Mouse (Mus musculus): ENCODE measurements around the gene Pou2f3.

Gene Pou2f3

DNA sequence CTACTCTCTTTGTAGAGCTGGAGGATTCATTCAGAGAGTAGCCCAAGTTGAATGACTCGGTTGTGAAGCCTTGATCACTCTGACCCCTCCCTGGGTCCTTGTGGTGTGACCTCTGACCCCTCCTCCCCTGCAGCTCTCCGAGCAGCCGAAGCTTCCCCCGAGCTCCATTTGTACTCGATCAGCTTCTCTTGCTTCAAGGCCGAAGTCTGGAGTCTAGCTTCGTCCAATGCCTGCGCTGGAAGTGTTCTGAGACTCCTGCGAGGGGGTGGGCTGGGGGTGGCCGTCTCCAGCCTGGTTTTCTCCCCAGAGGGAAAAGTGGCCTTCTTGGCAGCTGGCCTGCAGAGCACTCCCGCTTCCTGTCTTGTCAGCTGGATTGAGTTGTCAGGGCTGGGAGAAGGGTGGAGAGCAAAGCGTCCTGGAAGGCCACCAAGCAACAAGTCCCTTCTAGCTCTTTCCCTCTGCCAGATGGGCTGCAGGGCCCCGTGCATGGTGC, at the start of gene Pou2f3:
Gene Pou2f3, minus strand, starts transcription at position 180 of the 493 bp plus-strand sequence.
- no peak for DNase-seq (ENCODE audit: low spot score)

DNA sequence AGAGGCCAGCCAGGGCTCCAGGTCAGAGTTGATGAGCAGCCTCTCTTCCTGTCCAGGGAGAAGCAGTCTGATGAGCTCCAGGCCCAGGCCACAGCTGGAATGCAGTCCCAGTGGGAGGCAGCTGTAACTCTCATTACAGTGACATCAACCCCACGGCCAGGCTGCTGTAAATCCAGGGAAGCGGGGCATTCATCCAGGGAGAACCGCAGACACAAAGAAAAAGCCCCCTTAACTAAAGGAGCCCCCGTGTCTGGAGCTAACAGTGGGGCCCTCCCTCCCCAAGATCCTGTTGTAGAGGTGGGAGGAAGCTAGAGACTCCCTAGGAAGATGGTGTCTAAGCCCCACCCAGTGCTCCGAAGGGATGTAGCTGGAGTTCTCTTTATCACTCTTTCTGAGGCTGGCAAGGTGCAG, 43.1 kb upstream of the Pou2f3 start:
- no peak for DNase-seq (ENCODE audit: low spot score)

DNA sequence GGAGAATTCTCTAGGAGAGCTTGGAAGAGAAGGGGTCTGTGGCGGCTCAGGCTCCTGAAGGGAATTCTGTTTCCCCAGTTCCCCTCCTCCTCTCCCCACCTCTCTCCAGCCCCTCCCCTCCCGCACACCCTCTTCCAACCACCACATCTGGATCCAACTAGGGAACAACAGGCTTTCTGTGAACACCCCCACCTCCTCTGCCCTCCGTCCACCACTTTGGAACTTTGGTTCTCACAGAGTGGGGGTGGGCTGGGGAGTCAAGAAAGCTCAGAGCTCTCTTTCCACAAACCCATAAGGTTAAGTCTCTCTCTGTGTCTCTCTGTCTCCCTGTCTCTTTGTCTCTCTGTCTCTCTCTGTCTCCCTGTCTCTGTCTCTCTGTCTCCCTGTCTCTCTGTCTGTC, 42.6 kb upstream of the Pou2f3 start:
- DNase-seq (ENCODE audit: low spot score), result no peak

DNA sequence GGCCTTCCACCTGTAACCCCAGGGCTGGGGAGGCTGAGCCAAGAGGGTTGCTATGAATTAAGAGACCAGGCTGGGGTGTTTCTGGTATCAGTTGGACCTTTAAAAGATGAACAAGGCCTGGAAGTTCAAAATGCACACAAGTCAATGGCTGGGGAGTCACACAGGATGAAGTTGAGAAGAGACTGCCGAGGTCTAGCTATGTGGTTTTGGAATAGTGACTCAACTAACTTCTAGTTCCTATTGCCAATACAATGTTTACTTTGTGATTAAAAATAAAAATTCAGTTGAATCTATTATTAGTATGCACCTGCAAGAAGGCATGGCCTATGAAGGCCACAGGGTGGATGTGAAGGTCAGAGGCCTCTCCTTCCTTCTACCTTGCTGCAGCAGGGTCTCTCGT, 41.6 kb upstream of the Pou2f3 start:
- no peak for DNase-seq (ENCODE audit: low spot score)

DNA sequence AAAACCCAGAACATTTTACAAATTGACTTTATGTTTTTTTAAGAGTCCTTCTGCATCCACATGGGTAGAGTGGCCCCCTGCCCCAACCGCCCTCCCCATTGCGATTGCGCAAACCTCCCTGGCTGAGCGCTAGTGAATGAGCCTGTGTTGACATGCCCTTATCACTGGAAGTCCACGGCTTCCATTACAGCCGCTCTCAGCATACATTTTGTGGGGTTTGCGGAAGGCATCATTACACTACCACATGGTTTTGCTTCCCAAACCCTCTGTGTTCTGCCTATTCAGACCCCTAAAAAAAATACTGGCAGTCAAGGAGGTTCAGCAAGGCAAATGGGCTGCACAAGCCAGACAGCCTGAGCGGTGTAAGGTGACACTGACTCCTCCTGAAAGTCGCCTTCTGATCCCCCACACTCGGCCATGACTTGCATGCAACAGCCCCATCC, 36.6 kb upstream of the Pou2f3 start:
- DNase-seq (ENCODE audit: low spot score), result no peak

DNA sequence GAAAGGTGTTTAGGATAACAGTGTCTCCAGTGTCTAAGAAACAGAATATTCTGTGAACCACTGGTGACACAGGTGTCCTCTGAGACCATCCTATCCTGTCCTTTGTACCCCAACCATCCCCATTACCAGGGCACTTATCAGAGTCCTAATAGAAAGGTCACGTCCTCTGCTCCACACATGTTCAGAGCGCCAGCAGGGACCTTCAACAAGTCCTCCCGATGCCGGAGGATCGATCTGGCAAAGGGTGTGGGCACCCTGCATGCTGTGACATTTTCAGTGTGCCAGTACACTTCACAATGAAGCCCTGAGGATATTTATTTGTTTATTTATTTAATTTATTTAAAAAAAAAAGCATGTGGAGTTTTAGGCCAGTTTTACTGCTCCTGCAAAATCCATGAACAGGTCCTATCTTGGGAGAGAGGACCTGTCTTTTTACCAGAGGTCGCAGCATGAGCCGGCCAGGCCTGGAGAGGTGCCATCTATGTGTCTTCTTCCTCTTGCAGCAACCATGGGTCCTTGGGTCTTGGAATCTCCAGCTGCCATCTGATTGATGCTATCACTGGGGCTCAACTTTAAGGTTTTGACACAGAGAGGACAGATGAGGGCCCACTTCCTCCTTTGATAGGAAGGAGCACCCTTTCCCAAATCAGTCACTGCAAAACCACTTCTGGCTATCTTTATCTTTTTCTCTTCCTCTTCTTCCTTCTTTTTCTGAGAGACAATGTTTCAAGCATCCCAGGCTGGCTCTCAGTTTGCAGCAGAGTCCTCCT, 35.8 kb upstream of the Pou2f3 start:
- DNase-seq (ENCODE audit: low spot score), result no peak

DNA sequence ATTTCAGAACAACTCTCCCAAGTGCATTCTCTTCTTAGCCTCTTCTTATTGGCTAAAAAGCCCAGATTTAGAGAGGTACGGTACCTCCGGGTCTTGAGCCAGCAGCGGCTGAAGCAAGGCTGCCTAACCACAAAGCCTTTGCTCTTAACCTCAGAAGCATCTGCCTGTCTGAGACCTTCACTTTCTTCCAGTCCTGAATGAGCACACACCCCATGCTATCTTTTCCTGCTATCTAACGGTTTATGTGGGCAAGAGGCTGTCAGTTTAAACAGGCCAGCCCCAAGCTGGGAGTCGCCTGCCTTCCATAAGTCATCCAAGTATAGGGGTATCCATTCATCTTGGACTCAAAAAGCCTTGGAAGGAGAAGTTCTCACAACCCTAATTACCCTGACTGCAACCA, 32.3 kb upstream of the Pou2f3 start:
- no peak for DNase-seq (ENCODE audit: low spot score)

DNA sequence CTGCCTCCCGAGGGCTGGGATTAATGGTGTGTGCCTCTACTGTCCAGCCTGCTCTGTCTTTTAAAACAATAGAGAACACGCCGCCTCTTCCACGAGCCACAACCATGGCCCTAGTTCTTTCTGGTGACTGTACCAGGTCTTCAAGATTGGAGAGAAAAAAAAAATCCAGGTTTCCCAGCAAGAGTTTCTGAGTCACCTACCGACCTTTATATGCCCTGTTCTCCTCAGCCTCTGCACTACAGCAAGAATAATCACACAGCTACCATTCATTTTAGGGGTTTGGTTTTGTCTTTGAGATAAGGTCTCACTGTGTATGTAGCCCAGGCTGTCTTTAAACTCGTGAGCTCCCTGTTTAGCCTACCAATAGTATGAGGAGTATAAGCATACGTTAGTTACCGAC, 31.8 kb upstream of the Pou2f3 start:
- no peak for DNase-seq (ENCODE audit: low spot score)

DNA sequence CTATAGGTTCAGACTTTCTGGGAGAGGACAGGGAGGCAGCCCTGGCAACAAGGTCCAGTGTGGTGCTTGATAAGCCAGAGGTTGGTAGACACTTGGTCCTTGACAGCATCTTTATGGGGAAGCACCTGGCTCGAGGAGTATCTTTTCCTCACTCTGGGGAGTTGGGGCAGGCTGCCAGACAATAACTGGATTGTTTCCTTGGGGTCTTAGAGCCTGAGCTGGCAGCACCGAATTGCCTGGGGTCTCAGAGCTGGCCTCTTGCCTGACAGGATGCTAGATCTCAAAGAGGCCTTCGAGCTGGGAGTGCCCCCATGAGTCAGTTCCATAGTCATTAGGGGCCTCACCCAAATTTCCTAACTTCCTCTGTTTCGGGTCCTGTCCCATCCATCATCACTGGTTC, 31.1 kb upstream of the Pou2f3 start:
- DNase-seq (ENCODE audit: low spot score), result no peak

DNA sequence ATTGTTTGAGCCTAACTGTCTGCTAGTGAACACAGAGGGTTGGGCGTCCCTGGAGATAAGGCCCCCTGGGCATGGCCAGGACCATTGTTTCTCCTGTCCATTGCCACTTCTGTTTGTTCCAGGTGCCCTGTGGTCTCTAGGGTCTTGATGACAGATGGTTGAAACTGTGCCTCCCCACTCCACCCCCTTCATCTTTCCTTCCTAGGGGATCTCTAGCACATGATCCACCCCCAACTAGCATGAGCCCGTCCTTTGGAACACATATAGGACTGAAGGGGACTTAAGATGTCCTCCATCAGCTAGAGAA, 30.4 kb upstream of the Pou2f3 start:
- DNase-seq (ENCODE audit: low spot score), result no peak

DNA sequence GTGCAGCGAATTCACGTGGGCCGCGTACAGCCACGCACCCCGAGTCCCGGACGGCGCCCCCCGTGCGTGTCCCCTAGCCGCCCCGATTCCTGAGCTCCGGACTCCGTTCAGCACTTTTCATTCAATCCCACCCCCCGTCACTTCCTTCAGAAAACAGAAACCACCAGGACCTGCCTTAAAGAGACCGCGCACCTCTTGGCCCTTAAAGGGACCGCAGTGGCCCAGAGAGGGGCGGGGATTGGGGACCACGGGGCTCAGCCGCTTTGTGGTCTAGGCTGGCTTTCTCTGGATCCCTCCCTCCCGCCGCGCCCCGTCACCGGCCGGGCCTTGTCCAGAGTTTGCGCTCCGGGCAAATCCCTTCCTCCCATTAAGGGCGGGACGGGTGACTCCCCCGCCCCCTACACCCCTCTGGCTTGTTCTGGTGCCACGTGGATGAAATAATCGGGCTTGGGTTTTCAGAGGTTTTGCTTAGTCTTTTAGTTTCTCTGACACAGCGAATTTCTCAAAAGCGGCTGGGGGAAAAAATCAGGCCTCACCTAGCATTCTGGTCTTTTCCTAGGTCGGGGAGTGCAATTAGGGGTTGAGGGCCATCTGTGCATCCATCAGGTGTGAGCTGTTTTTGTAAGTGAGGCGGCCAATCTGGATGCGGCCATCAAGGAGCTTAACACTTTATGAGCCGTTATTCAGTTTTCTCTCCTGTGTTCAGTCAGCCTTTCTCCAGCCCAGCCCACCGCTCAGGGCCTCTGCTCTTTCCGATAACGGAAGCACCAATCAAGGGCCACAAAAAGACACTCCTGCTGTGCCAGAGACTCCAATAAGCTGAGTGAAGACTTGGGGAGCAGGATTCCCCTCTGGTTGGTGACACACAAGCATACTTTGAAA, 29.8 kb upstream of the Pou2f3 start, which contains the start of gene Oaf:
Gene Oaf, minus strand, starts transcription at position 200 of the 882 bp plus-strand sequence.
- DNase-seq (ENCODE audit: low spot score), result peak; percentile 62

DNA sequence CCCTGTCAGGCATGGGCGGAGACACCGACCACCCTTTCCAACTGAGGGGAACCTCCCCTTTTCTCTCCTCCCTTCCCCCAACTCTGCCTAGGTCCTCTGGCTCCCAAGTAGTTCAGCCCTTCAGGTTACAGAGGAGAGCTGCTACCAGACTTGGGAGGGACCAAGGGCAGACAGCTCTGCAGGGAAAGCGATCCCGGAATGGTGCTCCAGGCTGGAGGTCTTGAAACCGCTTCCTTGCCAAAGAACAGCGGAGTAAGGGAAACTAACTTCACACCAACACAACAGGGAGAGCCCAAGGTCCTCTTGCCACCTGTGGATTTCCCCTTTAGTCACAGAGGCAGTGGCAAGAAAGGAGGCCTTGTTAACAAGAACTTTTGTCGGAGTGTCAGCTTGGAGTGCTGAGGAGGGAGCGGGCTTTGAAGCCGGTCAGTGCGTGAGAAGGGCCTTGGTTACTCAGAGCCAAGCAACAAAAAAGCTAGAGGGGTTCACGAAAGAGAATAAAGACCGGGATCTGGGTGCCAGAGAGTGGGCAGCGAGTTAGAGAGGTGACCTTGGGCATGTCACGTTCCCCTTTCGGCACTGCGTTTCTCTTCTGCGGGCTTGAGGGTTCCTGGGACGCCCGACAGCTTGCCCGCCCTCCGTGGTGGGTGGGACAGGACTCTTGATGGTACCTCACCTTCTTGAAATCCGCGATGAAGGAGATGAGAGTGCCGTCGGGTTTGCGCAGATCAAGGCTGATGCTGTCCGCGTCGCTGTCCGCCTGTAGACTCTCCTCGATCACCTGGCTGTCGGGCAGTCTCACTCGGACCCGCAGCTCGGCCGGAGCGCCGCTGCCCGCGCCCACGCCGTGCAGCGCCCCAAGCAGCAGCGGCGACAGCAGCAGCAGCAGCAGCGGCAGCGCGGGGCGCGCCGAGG, 28.7 kb upstream of the Pou2f3 start:
- DNase-seq (ENCODE audit: low spot score), result no peak

DNA sequence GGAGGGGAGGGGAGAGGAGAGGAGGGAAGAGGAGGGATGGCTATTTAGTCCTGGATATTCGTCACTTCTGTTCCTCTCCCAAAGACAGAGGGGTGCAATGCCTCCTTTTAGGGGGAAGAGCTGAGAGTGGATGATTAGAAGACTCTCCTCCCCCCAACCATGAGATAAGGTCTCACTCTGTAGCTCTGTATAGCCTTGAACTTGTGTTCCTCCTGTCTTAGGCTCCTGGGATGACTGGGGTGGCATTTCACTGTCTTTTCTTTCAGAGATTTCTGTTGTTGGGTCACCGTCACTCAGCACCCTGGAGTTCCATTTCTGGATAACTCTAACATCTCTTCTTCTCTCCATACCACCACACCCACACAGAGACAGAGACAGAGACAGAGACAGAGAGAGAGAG, 28.0 kb upstream of the Pou2f3 start:
- no peak for DNase-seq (ENCODE audit: low spot score)

DNA sequence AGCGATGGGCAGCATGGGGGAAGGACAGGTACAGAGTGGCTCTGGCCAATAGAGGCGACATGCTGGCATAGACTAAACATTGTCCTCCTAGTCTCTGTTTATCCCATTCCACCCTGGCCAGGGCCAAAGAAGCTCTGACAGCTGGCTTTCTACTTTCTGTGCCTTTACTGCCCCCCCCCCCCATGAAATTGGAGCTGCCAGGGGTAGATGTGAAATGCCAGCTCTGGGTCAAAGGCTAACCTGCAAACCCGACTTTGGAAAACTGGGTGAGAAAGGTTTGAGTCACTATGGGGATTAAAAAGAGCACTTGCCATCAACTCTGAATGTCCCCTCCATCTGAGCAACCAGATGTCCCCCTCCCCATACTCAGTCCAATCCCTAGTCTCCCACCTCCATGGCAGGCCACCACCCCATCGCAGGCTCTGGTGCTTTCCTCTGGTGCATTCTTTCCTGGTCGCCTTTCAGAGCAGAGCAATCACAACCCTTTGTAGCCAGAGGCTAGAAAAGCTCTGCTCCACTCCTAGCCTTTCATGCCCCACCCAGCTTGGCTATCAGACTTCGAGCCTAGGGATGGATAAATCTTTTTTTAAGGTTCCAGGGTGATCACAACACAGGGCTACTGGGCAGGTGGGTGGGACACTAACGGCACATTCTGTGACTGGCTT, 27.1 kb upstream of the Pou2f3 start:
- DNase-seq (ENCODE audit: low spot score), result no peak

DNA sequence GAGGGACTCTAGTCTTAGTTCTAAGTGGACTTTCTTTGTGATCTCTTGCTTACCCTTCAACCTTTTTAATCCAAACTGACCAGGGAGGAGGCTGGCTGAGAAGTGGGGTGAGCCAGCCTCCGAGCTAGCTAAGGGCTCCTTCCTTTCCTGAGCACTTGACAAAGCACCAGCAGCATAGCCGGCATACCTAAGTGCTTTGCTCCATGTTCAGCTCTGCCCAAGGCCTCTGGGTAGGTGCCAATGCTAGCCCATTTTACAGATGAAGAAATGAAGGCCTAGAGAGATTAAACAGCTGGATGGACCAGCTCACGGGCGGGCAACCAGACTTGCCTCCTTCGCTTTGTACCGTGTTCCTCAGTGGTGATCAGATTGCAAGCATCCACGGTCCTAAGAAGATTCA, 26.4 kb upstream of the Pou2f3 start:
- DNase-seq (ENCODE audit: low spot score), result no peak

DNA sequence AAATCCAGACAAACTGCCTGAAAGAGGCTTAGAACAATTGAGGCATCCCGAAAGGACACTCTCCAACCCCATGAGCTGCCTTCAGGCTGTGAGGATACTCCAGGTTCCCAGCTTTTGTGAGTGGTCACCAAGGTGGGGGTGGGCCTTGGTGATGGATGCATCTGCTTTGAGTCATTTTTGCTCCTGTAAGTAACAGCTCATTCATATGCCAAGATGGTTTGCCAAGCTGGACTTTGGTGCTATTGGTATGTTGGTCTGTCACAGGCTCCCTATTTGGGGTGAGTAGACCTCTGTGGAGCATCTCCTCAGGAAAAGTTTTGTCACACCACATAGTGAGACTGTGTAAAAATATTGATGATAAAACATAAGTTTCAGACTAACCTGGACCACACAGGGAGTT, 25.9 kb upstream of the Pou2f3 start:
- no peak for DNase-seq (ENCODE audit: low spot score)

DNA sequence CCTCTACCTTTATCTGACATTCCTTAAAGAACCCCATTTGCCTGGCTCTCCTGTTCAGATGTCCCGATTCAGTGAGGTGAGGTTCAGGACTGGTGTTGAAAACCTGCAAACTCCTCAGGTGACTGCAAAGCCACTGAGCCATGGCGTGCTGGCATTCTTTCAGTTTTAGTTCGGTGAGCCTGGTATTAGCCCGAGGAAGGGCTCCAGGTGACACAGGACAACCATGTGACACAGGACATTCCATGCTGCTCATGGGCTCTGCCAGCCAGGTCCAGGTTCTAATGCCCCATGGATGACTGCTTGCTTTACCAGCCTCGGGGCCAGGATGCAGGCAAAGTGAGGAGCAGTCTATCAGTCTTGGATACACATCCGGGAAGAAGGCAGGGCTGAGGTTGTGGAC, 25.2 kb upstream of the Pou2f3 start:
- no peak for DNase-seq (ENCODE audit: low spot score)

DNA sequence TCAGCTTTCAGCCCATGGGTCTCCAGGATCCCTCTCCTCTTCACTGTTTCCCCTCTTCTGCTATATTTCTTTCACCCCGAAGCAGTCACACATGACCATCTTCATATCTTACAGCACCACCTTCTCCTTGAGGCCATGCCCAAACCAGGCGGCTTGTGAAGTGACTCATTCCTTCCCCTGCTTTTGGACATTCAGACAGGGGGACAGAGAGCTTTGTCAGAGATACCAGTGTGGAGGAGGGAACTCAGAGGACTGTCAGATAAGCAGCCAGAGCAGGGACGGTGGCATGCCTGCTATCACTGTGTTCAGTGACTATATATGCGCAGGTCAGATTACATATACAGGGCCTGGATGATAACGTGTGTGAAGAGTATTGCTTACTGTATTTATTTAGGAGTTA, 24.3 kb upstream of the Pou2f3 start:
- no peak for DNase-seq (ENCODE audit: low spot score)

DNA sequence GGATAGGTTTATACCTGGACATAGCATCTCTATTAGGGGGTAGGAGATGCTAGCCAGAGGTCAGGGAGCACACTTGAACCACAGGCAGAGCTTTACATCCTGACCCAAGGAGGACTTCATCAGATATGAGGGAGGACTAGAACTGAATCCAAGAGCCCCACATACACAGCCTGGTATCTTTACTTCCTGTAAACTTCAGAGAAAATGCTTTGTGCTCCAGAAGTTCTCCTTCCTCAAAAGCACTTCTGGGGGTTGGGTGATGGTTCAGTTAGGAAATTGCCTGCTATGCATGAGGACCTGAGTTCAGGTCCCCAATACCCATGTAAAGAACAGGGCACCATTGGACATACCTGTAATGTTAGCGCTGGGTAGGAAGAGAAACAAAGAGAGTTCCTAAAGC, 23.3 kb upstream of the Pou2f3 start:
- no peak for DNase-seq (ENCODE audit: low spot score)

DNA sequence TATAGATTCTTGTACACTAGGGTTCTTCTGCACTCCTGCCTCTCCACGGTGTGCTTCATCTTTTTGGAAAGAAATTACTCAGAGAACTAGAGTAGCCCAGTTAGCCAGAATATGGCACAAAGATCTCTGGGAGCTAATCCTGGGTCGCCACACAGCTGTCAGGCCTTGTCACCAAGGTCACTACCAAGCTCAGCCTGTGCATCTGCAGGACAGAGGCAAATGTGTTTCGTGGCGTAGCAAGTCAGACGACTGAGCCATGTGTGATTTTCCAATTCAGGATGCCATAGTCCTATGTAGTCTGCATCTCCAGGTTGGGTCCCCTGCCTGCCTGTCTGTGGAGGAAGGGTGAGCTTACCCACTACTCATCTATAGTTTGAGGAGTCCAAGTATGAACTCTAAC, 22.9 kb upstream of the Pou2f3 start:
- no peak for DNase-seq (ENCODE audit: low spot score)

DNA sequence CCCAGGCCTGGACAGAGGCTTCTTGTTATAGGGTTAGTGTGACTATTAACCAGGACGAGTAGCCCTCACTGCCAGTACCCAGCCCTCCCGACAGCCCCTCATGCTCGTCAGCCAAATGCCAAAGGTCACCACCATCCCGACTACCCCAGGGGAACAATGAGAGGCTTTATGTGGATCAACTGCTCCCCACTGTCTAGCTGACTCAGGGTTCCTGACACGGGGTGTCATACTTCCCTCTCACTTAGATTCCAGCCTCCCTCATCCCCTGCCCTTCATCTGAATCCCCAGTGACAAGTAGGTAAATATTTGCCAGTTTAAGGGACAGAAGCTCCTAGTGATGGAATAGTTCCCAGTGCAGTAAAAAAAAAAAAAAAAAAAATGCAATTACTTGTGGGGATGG, 22.1 kb upstream of the Pou2f3 start:
- no peak for DNase-seq (ENCODE audit: low spot score)

DNA sequence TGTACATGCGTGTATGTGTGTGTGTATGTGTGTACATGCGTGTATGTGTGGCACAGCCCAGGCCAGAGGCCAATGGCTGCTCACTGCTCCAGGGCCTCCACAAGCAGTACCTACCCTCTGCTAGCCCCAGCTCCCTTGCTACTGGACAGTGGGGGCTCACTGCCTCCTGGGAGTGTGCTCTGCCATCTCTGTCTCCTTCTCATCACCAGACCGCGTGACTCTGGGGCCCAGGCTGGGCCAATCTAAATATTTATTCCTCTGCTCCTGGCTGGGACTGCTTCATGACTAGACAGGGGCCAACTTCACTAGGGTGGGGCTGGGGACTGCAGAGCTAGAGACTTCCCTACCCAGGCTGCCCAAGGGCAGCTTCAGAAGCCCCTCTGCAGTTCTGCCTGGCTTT, 21.6 kb upstream of the Pou2f3 start:
- no peak for DNase-seq (ENCODE audit: low spot score)

Measured in urinary bladder, postnatal 10 days (tissue).